Mouse (Mus musculus): Measurements from ENCODE around the gene Kank1. TPM values are rescaled to one million over a fixed set of nuclear protein-coding genes. Genes with fewer than 3 reads are reported as not detected.

Gene Kank1
- polyA plus RNA-seq, 1 experiment from 2014 or later, result 23.5 TPM

DNA sequence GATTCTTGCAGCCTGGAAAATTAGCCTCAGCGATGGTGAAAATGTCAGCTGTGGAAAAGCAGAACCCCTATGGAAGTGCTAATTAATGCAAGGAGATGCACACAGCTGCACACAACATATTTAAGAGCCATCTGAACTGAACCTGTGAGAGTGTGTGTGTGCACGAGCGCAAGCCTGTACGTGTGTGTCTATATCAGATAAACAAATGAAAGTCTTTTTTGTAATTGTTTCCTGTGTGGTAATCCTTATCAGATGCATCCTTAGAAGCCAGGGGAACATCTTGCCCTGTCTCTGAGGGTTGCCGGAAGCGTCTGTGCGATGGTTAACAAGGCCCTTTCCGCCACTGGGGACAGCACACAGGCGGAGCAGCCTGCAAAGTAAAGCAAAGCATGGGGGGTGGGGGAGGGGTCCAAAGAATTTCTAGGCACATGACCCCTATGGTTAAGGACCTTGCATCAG is 123.8 kb downstream of the Kank1 start:
- no peaks in the 10 kb centered on the region for H3K9me3 ChIP-seq
- no peak overlapping the region for H3K4me3 ChIP-seq
- DNase-seq (ENCODE audit: low spot score), result peak; percentile 52
- no peaks in the 10 kb centered on the region; the same call in 1 of the 2 replicates for H3K27me3 ChIP-seq (replicated peaks; ENCODE audit: low read depth, poor library complexity, severe bottlenecking)
- peaks cover 46% of the 10 kb centered on the region for H3K4me1 ChIP-seq
- 31% methylated on average over 9 of the region's 9 CpGs for WGBS
- 0 out of 2 replicates have a peak overlapping the region, but pooled peaks have one; percentile 36 for H3K27ac ChIP-seq (replicated peaks)
- H3K36me3 ChIP-seq (replicated peaks), result no peaks in the 10 kb centered on the region

DNA sequence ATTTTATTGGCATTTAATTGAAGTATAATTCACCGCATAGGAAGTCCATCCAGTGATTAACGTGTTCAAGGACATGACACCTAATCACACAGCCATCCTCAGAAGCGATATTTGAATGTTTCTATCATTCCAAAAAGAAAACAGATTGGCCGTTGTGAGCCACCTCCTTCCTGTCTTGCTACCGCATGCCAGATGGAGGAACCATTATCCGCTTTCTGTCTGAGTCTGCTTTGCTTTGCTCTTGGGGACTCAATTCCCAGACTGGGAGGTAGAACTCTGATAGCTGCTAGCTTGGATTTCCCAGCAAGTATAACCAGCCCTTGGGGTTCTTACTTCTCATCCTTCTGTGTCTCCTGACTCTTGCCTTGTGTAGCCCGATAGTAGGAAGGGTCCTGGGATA is 125.2 kb downstream of the Kank1 start:
- Histone ChIP-seq H3K27me3 (replicated peaks; ENCODE audit: low read depth, poor library complexity, severe bottlenecking) (no peaks in the 10 kb centered on the region; the same call in 1 of the 2 replicates), H3K9me3 (no peaks in the 10 kb centered on the region), H3K4me1 (peaks cover 53% of the 10 kb centered on the region), H3K4me3 (no peak overlapping the region), H3K27ac (replicated peaks) (no peak overlapping the region), H3K36me3 (replicated peaks) (no peaks in the 10 kb centered on the region)
- DNase-seq (ENCODE audit: low spot score), result no peak
- WGBS, result 81% methylated on average over 7 of the region's 7 CpGs

DNA sequence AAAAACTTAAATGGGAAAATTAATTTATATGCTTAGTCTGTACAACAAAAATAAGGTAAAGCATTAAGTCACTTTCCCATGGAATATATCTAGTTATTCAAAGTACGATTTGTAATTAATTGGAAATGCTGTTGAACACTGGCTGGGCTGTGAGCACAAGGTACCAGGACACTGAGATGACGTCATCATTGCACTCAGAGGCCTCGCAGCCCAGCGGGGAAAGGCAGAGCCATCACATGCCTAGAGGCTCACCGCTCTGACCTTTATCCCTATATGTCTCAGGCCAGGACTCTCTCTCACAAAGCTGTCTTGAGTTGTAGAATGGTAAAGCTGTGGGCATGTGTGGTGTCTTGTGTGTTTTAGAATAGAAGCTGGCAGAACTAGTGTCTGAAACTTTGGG is 128.9 kb downstream of the Kank1 start:
- H3K4me3 ChIP-seq, result no peak overlapping the region
- DNase-seq (ENCODE audit: low spot score), result no peak
- H3K27ac ChIP-seq (replicated peaks), result no peak overlapping the region
- no peaks in the 10 kb centered on the region for H3K9me3 ChIP-seq
- H3K36me3 ChIP-seq (replicated peaks), result no peaks in the 10 kb centered on the region
- H3K27me3 ChIP-seq (replicated peaks; ENCODE audit: low read depth, poor library complexity, severe bottlenecking), result no peaks in the 10 kb centered on the region
- 73% methylated on average over 5 of the region's 5 CpGs for whole genome bisulfite sequencing
- H3K4me1 ChIP-seq, result peaks cover 27% of the 10 kb centered on the region

DNA sequence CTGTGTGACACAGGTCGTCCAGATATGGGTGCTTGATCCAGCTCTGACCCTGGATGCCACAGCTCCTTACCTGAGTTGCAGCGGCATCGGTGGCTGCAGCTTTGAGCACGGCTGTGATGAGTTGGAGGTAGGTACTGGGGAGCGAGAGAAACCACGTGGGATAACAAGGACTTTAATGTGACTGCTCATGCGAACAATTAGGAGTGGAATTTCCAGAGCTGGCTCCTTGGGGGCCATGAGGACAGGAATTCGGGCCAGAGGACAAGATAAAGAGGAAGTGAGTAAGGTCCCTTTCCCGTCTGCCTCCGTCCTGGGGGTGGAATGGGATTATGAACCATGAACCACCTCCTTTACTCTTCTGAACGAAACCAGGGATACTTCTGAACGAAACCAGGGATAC is 129.8 kb downstream of the Kank1 start:
- 55% methylated on average over 12 of the region's 12 CpGs for WGBS
- Histone ChIP-seq H3K27ac (replicated peaks) (no peak overlapping the region), H3K4me1 (peaks cover 17% of the 10 kb centered on the region)

DNA sequence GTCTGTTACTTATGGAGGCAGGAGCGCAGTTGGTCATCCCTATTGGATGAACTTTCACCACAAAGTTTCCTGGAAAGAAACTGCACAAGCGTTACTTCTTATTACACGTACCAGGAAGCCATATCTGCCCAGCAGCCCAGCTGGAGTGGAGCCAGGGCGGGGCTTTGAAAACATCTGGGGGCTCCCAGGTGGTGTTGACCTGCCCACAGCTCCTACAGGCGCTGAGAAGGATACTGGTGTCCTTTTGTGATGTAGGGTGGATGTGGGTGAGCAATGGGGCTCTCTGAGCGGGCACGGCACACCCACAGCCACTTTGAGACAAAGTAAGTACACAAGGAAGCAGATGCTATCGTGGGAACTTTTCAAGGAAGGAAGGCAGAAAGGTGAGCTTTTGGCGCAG is 133.7 kb downstream of the Kank1 start:
- Histone ChIP-seq H3K27ac (replicated peaks) (no peak overlapping the region), H3K4me3 (no peak overlapping the region), H3K4me1 (peaks cover 37% of the 10 kb centered on the region), H3K9me3 (no peaks in the 10 kb centered on the region), H3K27me3 (replicated peaks; ENCODE audit: low read depth, poor library complexity, severe bottlenecking) (peaks cover 11% of the 10 kb centered on the region; the same call in 1 of the 2 replicates), H3K36me3 (replicated peaks) (no peaks in the 10 kb centered on the region)
- DNase-seq (ENCODE audit: low spot score), result no peak
- WGBS, result 92% methylated on average over 9 of the region's 9 CpGs

More for the DNA sequence above, 129.8 kb downstream of the Kank1 start:
- Histone ChIP-seq H3K9me3 (no peaks in the 10 kb centered on the region), H3K4me3 (no peak overlapping the region), H3K27me3 (replicated peaks; ENCODE audit: low read depth, poor library complexity, severe bottlenecking) (no peaks in the 10 kb centered on the region), H3K36me3 (replicated peaks) (no peaks in the 10 kb centered on the region)
- DNase-seq (ENCODE audit: low spot score), result no peak

DNA sequence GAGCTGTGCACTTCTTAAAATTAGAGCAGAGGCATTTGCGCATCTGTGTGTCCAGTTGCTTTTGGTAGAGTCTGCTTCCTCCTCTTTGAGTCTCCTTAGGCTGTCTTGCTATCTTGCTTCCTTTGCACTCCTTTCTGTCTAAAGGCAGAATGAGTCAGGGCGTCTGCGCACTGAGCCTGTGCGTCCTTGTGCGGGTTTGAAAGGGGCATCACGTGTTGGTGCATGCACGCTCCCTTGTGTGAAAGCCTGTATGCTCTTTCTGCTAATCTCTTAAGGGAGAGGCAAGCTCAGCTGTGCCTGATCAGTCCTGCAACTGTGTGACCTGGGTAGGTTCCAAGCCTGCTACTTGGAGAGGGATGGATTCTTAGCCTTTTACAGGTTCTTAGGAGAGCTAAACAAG is 136.0 kb downstream of the Kank1 start:
- peak overlapping the region; percentile 54; the same call in 1 of the 2 replicates for H3K27ac ChIP-seq (replicated peaks)
- WGBS, result 75% methylated on average over 7 of the region's 7 CpGs
- peaks cover 11% of the 10 kb centered on the region; the same call in 1 of the 2 replicates for H3K27me3 ChIP-seq (replicated peaks; ENCODE audit: low read depth, poor library complexity, severe bottlenecking)
- DNase-seq (ENCODE audit: low spot score), result no peak
- no peak overlapping the region for H3K4me3 ChIP-seq
- H3K9me3 ChIP-seq, result no peaks in the 10 kb centered on the region
- peaks cover 37% of the 10 kb centered on the region for H3K4me1 ChIP-seq
- H3K36me3 ChIP-seq (replicated peaks), result no peaks in the 10 kb centered on the region

DNA sequence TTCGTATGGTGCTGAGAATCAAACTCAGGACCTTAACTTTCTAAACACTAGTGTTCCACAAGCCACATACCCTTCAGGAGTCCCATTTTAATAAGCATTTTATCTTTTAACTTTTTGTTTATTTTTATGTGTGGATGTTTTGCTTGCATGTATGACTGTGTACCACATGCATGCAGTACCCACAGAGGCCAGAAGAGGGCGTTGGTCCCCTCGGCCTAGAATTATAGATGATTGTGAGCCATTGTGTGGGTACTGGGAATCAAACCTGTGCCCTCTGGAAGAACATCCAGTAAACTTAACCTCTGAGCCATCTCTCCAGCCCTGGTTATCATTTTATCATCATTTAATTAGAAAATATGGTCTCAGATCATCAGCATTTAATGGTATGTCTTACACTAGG is 136.8 kb downstream of the Kank1 start:
- H3K9me3 ChIP-seq, result no peaks in the 10 kb centered on the region
- no peak for DNase-seq (ENCODE audit: low spot score)
- H3K4me1 ChIP-seq, result peaks cover 37% of the 10 kb centered on the region
- H3K36me3 ChIP-seq (replicated peaks), result no peaks in the 10 kb centered on the region
- H3K27me3 ChIP-seq (replicated peaks; ENCODE audit: low read depth, poor library complexity, severe bottlenecking), result peaks cover 11% of the 10 kb centered on the region; the same call in 1 of the 2 replicates
- 70% methylated on average over 3 of the region's 3 CpGs for WGBS
- no peak overlapping the region for H3K27ac ChIP-seq (replicated peaks)
- H3K4me3 ChIP-seq, result no peak overlapping the region

DNA sequence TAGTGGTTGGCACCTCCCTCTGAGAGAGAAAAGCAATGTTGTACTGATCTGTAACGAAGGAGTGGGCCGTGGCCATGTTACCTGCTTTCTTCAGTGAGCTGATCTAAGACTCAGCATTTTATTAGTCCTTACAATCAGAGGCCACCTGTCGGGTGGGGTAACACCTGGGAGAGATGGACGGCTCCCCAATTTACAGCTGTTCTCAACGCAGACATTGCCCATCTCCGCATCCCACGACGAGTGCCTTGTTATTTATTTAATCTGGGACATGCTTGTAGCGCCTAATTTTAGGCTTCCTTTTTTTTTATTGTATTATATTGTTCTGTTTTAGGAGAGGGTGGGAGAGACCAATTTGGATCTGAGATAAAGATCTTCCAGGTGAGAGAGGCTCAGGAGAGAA is 137.4 kb downstream of the Kank1 start:
- Histone ChIP-seq H3K4me3 (no peak overlapping the region), H3K27me3 (replicated peaks; ENCODE audit: low read depth, poor library complexity, severe bottlenecking) (peaks cover 11% of the 10 kb centered on the region; the same call in 1 of the 2 replicates), H3K4me1 (peaks cover 37% of the 10 kb centered on the region), H3K9me3 (no peaks in the 10 kb centered on the region), H3K36me3 (replicated peaks) (no peaks in the 10 kb centered on the region), H3K27ac (replicated peaks) (no peak overlapping the region)
- DNase-seq (ENCODE audit: low spot score), result no peak
- 77% methylated on average over 9 of the region's 9 CpGs for WGBS

DNA sequence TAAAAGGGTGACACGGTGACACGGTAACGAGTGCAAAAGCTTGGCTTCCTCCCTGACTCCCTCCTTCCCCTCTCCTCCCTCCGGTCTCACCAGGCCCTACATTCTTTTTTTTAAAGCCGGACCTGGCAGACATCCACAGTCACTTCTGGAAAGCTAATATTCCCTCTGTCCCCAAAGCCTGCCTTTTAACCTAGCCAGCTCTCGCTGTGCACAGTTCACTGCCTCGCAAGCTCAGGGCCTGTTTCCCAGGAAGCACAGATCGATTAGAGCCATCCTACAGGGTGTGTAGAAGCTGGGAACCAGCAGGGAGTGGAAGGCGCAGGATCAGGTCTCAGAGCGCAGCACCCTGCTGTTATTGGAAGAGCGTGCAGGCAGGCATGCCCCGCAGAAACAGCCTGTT is 138.2 kb downstream of the Kank1 start:
- Histone ChIP-seq H3K36me3 (replicated peaks) (no peaks in the 10 kb centered on the region), H3K9me3 (no peaks in the 10 kb centered on the region), H3K4me1 (peaks cover 37% of the 10 kb centered on the region), H3K27ac (replicated peaks) (peak overlapping the region; percentile 48; the same call in 1 of the 2 replicates), H3K4me3 (0 out of 2 replicates have a peak overlapping the region, but pooled peaks have one; percentile 8), H3K27me3 (replicated peaks; ENCODE audit: low read depth, poor library complexity, severe bottlenecking) (peaks cover 11% of the 10 kb centered on the region; the same call in 1 of the 2 replicates)
- peak; percentile 20 for DNase-seq (ENCODE audit: low spot score)
- WGBS, result 7% methylated on average over 12 of the region's 12 CpGs

DNA sequence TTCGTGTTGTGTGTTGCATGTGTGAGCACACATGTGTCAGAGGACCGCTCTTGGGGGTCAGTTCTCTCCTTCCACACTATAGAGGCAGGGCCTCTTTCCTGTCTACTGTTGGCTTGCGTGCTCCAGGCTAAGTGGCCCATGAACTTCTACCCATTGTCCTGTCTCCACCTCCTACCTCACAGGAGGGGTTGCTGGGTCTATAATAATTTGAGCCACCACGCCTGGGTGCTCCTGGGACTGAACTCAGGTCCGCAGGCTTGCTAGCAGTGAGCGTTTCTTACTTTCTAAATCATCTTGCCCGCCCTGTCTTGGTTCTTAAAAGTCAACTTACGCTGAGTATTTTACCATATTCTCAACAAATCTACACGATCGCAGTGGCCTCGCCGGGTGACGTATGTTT is 140.1 kb downstream of the Kank1 start:
- Histone ChIP-seq H3K4me1 (peaks cover 38% of the 10 kb centered on the region), H3K9me3 (no peaks in the 10 kb centered on the region), H3K27me3 (replicated peaks; ENCODE audit: low read depth, poor library complexity, severe bottlenecking) (peaks cover 11% of the 10 kb centered on the region; the same call in 1 of the 2 replicates), H3K4me3 (no peak overlapping the region), H3K27ac (replicated peaks) (no peak overlapping the region), H3K36me3 (replicated peaks) (peaks cover 3% of the 10 kb centered on the region; the same call in 1 of the 2 replicates)
- WGBS, result 91% methylated on average over 13 of the region's 13 CpGs
- DNase-seq (ENCODE audit: low spot score), result no peak

DNA sequence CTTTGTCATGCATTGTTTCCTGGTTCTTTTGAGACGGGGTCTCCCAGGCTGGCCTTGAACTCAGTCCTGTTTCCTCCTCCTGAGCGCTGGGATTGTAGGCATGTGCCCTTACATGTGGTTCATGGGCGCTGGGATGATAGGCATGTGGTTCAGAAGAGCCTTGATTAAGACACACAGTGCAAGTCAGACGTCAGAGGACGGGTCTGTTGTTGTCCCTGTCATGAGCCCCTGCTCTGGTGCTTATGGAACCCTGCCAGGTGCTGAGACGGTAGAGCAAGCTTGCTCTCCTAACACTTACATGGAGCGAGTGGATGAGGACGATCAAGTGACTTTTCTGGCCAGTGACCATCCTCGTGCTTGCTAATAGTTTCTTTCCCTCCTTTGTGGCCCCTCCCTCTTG is 143.9 kb downstream of the Kank1 start:
- Histone ChIP-seq H3K4me1 (peaks cover 22% of the 10 kb centered on the region), H3K27me3 (replicated peaks; ENCODE audit: low read depth, poor library complexity, severe bottlenecking) (no peaks in the 10 kb centered on the region), H3K27ac (replicated peaks) (no peak overlapping the region), H3K4me3 (no peak overlapping the region), H3K36me3 (replicated peaks) (peaks cover 3% of the 10 kb centered on the region; the same call in 1 of the 2 replicates), H3K9me3 (no peaks in the 10 kb centered on the region)
- DNase-seq (ENCODE audit: low spot score), result no peak
- 88% methylated on average over 9 of the region's 9 CpGs for WGBS

DNA sequence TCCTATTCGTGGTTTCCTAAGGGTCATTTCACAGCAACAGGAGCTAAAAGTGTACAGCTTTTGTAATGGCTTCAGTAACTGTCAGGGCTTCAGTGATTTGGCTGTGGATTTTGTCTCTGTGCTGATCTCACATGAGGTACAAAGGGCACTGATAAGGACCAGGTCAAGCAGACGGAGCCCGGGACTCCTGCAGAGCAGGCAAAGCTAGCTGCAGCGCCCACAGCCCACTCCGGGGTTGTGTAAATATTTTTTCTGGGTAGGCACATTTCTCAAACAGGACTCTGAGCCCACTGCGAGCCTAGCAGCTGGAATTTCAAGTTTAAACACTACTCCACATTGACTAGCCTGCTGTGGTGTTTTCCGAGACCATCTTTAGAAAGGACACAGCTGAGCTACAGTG is 145.2 kb downstream of the Kank1 start:
- Histone ChIP-seq H3K27ac (replicated peaks) (0 out of 2 replicates have a peak overlapping the region, but pooled peaks have one; percentile 19), H3K4me1 (peaks cover 18% of the 10 kb centered on the region), H3K27me3 (replicated peaks; ENCODE audit: low read depth, poor library complexity, severe bottlenecking) (no peaks in the 10 kb centered on the region), H3K4me3 (no peak overlapping the region), H3K9me3 (no peaks in the 10 kb centered on the region), H3K36me3 (replicated peaks) (peaks cover 3% of the 10 kb centered on the region; the same call in 1 of the 2 replicates)
- no peak for DNase-seq (ENCODE audit: low spot score)
- WGBS, result 40% methylated on average over 7 of the region's 7 CpGs

DNA sequence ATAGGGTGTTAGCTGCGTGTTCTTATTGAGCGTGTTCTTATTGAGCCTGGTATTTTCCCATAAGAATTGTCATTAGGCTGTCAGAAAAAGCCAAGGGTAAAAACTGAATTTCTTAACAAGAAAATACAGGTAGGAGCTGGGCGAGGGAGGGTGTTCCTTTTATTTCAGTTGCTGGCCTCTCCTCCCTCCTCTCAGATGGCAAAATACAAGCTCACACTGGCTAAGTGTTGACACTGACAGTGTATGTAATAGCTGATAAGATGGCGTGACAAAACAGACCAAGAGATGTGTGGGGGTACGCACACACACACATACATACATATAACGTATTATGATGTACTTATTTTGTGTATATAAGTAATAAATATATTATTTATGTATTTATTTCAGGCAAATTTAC is 145.7 kb downstream of the Kank1 start:
- 0 out of 2 replicates have a peak overlapping the region, but pooled peaks have one; percentile 19 for H3K27ac ChIP-seq (replicated peaks)
- peaks cover 20% of the 10 kb centered on the region for H3K4me1 ChIP-seq
- H3K4me3 ChIP-seq, result no peak overlapping the region
- H3K36me3 ChIP-seq (replicated peaks), result peaks cover 3% of the 10 kb centered on the region; the same call in 1 of the 2 replicates
- H3K9me3 ChIP-seq, result no peaks in the 10 kb centered on the region
- WGBS, result 85% methylated on average over 6 of the region's 6 CpGs
- no peaks in the 10 kb centered on the region for H3K27me3 ChIP-seq (replicated peaks; ENCODE audit: low read depth, poor library complexity, severe bottlenecking)
- no peak for DNase-seq (ENCODE audit: low spot score)

All from embryonic facial prominence, embryonic 10.5 days (tissue).